Mouse (Mus musculus): ENCODE measurements around the gene Nt5e. TPM values are rescaled to one million over a fixed set of nuclear protein-coding genes. Genes with fewer than 3 reads are reported as not detected.

Gene Nt5e
- total RNA-seq, 2 experiments from 2014 or later: 13.0 to 14.1 TPM

DNA sequence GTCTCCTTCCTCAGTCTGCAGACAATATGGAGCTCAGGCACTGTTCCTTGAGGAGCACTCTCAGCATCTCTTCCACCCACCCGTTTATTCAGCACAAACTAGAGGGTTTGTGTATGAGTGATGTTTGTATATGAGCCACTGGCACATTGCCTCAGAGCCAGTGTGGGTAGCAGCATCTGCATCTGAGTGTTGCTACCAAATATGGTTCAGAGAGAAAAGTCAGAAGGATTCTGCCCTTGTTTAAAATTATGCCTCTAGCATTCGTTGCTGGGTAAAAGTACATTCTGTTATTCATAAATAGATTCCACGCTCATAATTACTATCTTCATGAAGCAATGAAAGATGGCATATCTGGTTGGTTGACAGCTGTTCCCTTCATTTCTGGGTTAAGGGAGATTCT is 15.7 kb downstream of the Nt5e start:
- intact Hi-C loops (cut with DNase I): no loop called here
- no peak for DNase-seq

DNA sequence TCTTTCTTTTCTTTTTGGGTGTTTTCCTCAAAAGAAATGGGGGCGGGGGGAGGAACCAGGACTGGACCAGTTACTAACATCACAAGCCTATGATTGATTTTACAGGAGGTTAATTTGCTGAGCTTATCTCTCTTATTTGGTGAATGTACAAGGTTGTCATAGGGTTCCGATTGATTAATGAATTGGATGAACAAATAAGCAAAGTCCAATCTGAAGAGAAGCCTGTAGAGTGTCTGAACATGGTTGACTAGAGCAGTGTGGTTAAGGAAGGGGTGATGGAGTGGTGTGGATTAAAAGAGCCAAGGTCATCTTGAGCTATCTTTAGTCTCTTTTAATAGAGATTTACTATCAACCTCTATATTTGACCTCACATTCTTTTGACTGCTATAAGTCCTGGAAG is 17.4 kb downstream of the Nt5e start:
- intact Hi-C loops (cut with DNase I): no loop called here
- no peak for DNase-seq

DNA sequence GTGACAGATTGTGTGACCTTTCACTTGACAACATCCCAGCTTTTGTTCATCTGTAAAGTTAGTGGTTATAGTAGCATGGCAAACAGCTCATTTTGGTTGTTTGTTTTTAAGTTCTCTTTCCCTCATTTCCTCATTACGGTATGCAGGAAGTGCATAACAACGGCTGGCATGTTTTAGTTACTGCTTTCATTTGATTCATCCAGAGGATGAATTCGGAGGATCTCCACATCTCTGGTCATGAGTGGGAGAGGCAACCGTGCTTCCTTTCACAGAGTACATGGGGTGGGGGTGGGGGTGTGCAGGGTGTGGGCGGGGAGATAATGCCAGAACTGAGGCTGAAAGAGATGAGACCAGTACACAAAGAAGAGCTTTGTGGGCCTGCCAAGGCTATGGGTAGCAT is 19.9 kb downstream of the Nt5e start:
- intact Hi-C loops (cut with DNase I): no loop called here
- no peak for DNase-seq

DNA sequence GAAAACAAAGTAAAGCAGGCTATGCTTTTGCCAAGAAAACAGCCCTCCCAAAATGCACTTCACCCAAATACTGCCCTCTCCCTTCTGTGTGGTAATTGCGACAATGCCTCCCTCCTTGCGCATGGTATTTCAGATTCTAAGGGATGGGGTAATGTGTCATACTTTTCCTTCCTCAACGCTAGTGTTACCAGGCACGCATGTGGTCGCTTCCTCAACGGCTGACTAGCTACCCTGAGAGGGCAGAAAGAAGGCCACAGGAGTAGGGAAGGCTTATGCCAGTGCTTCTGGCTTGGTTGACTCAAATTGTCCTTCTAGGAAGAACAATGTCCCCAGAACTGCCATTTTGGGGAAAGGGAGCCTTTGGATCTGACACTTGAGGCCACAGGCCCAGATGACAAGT is 21.6 kb downstream of the Nt5e start:
- intact Hi-C loops (cut with DNase I): no loop called here
- no peak for DNase-seq

DNA sequence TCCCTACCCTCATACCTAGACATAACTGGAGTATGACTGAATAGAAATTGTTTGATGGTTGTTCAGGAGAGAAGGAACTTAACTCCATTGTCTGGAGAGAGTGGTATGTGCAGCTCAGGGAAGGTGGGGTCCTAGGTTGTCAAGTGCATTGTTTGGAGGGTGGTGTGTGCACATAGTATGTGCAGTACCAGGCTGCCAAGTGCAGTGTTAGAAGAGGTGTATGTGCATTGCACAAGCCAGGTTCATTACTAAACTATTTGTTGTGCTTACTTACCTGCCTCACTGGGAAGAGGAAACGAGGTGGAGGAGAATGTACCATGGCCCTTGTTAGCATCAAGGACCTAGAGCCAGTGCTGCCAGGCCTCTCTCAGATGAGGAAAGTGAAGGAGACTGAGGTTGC is 23.3 kb downstream of the Nt5e start:
- no peak for DNase-seq
- intact Hi-C loops (cut with DNase I): no loop called here

DNA sequence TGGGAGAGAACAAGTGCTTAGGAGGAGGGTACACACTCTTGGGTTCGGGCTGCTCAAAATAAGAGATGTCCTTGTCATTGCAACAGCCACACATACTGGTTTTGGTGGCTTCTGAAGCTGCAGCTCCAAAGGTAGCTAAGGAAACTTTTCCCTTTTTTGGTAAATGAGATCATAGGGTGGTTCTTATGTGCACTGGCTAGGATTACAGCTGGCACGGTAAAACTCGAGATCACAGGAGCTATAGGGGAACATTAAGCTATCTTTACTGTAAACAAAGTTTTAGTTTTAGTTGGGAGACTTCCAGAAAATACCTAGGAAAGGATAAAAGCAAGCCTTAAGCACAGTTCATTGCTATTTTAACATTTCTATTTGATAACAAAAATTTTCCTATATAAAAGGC is 24.2 kb downstream of the Nt5e start:
- no peak for DNase-seq
- intact Hi-C loops (cut with DNase I): no loop called here

DNA sequence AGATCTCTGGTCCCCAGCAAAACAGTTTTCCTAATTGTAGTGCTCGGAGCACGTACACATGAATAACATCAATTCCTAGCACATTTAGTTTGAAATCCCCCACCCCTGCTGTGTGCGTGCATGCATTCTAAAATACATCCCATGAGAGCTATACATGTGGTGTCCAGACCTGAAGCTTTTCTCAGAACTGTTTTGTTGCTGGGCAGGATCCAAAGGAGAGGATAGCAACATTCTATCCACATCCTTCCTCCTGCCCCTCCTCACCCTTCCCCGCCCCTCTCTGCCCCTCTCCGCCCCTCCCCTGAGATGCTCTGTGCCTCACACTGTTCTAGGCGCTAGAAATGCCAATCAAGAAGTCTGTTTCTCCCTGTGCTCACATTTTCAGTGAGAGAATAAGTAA is 25.7 kb downstream of the Nt5e start:
- intact Hi-C loops (cut with DNase I): no loop called here
- DNase-seq: no peak

DNA sequence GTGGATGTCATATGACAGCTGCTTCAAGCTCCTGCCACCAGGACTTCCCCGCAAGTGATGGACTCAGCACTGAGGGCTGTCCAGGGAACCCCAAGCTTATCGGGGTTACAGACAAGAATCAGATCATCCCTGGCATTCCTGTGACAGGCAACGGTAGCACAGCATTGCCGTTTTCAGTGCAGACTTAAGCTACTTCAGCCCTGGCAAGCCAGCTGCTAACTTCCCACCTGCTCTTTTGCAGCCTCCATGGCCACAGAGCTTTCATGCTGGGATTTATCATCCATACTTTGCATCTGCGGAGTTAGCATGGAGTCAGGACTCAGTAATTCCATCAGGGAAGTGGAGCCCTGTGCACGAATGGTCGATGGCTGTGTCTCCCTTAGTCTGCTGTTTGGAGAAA is 26.5 kb downstream of the Nt5e start:
- no peak for DNase-seq
- intact Hi-C loops (cut with DNase I): no loop called here

DNA sequence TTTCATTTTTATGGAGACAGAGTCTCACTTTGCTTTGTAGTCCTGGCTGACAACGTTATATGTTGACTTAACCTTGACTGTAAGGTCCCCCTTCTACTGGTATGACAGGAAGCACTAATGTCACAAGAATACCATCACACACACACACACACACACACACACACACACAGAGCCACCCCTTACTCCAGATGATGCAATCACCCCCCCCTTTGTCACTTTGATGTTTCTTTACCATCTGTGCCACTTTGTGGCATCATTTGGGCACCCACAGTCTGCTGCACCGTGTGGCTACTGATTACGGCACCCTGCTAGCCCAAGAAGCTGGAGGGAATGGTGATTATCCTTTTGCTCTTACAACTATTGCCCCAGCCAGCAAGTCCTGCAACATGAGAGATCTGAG is 30.2 kb downstream of the Nt5e start:
- intact Hi-C loops (cut with DNase I): no loop called here
- DNase-seq: no peak

DNA sequence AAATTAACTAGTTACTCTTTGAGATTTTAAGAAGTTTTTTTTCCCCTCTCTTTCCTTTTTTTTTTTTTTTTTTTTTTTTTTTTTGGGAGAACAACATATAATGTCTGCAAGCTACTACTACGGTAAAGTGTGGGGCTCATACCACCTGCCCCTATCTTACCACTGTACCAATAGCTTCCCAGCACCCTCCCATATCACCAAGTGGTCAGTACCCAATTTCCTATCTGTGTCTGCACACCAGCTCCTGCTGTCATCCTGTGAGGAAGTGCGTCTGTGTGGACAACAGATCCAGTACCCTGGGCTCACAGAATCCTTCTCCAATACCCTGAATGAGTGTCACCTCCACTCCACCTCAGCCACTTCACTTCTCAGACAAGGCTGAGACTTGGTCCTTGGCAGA is 32.1 kb downstream of the Nt5e start:
- intact Hi-C loops (cut with DNase I): no loop called here
- DNase-seq: no peak

DNA sequence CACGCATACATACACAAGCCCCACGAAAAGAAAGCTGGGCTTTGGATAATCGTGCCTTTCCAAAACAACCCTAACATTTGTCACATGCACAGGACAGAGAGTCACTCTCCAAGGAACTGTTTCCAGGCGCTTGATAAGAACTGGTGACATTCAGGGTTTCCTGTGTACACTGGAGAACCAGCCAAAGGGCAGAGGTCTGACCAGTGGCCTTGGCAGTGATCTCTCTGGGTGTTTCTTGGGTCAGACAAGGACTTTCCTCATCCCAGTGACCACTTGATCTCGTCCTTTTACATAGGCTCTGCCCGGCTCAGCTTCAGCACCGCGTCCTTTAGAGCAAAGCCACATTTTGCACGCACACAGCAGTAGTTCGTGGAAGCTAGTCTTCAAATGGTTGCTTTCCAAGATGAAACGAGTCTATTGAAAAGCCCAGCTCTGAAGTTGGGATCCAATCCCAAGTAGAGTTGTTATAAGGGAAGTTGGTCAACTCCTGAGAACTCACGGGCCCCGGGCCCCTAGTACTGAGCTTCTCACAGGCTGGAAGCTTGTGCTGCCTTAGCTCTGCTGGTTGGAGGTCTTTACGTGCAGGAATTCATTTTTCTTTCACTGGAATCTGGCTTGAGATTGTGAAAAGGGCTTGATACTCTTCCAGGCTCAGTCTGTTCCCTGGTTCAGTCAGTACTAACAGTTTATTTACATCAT is 34.4 kb downstream of the Nt5e start:
- intact Hi-C loops (cut with DNase I): no loop called here
- peak; percentile 47 to 53 for DNase-seq

DNA sequence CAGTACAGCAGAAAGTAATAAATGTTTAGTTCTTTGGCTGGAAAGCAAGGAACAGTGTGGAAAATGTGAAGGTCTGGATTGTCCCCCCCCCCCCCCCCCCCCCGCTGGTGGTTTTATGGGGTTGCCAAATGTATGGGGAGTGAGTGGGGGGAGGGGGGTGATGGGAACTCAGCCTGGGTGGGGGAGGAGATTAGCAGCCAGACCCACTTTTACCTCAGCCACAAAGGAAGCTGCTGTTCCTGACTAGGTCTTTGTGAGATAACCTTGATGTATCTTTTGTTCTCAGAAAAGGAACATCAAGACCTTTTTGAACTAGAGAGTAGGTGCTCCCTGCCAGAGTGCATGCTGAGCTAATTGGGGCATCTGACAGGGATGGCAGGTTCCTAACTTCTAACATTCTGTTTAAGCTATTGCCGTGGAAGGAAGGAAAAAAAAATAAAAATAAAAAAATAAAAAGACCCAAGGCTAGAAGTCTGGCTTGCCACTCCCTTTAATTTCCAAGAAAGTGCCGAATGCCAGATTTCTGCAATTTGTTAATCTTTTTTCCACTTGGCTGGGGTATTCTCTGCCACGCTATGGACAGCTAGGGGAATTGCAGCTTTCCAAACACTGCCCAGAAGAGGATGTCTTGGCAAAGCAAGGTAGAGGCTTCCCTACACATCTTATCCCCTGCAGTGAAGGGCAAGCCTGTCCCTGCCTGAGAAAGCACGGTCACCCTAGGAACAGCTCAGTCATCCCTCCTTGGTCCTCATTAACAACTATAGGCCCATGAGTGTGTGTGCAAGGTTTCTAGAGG is 35.3 kb downstream of the Nt5e start:
- intact Hi-C loops (cut with DNase I): loop anchor here (2.0 kb wide), 2 partner anchors 35 to 121 kb away; partner anchors contain the start of gene Nt5e
- no peak for DNase-seq

DNA sequence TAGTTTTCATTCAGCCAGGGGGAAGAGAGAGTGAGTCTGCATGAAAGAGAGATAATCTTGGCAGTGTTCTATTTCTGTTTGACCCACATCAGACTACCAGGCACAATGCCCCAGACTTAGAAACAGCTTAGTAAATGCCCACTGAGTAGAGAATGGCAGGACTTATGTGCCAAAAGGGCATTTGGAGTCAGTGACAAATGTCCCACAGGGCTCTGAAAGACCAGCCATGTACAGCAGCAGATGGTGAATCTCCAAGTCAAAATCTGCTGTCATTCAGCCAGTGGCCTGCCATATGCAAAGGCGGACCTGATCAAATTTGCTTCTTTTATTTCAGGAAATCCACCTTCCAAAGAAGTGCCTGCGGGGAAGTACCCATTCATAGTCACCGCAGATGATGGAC is 36.1 kb downstream of the Nt5e start:
- intact Hi-C loops (cut with DNase I): loop anchor here (2.0 kb wide), 2 partner anchors 36 to 122 kb away; partner anchors contain the start of gene Nt5e
- no peak for DNase-seq

DNA sequence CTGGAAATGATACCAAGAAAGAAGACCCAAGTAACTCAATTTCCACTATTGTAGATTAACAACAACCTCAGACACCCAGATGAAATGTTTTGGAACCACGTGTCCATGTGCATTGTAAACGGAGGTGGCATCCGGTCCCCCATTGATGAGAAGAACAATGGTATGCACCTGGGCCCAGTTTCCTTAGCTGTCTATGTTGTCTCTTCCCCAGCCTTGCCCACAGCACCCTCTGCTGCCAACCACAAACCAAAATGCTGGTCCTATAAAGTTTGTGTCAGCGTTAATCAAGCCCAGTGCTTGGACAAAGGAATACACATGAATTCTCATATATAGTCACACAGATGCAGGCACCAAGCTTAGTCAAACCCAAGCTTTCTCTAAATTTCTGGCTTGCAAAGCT is 39.3 kb downstream of the Nt5e start:
- intact Hi-C loops (cut with DNase I): no loop called here
- DNase-seq: no peak

DNA sequence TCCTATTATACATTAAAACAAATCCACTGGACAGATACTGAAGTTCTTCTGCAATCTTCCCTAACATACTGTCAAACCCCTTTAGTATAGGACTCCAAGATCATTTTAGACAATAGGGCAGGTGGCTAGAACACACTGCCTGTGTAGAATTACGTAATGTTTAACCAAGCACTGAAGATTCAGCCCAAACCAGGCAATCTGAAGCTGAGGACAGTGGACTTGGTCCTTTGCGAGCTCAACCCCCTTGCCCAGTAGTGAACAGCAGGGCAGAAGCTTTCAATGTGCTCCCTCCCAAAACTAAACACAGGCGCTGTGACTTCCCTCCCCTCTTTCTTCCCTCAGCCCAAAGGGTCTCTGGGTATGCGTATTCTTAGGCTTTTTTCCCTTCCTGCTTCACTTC is 39.8 kb downstream of the Nt5e start:
- intact Hi-C loops (cut with DNase I): no loop called here

DNA sequence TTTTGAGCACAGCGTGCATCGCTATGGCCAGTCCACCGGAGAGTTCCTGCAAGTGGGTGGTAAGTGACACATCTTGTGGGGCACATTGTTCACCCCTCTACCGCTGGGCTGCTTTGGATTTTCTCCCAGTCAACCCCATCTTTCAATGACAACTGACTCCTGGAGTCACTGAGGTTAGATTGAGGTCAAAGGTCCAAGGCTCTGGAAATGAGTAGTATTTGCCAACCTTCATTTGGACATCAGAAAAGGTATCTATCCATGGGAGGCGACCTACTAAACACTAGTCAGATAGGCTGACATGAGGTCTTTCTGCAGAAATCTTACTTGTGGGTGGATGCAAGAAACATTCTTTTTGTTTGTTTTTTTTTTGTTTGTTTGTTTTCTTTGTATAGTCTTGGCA is 40.3 kb downstream of the Nt5e start:
- intact Hi-C loops (cut with DNase I): no loop called here
- no peak for DNase-seq

More for the DNA sequence above, 39.8 kb downstream of the Nt5e start:
- no peak for DNase-seq

DNA sequence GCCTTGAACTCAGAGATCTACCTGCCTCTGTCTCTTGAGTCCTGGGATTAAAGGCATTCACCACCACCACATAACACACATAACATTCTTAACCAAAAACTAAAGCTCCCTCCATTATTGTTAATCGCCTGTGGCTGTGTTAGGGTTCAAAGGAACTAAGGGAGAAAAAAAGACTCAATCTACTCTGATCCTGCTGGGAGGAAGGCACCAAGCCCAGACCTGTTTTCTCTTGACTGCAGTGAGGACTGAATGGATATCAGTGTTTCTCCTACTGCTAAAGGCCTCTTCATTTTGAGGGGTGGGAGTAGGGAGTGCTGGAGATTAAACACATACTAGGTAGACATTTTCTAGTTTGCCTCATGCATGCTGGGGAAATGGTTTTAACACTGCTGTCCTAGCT is 40.8 kb downstream of the Nt5e start:
- DNase-seq: no peak
- intact Hi-C loops (cut with DNase I): no loop called here

DNA sequence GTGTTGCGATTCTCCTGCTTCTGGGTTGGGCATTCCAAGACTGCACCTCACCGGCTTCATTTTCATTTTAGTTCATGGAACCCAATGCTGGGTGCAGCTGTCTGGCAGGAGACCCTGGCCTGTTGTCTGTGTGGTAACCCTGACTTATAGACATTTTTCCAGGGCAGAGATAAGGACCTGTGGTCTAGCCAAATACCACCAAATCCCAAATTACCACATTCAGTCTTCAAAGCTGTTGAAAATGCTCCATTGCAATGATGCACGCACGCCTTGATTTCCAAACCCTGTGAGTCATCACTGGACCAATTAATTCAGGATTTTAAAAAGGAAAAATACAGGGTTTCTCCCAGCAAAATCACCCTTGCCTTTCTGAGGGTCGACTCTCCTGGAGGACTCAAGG is 41.5 kb downstream of the Nt5e start:
- intact Hi-C loops (cut with DNase I): no loop called here
- DNase-seq: no peak

DNA sequence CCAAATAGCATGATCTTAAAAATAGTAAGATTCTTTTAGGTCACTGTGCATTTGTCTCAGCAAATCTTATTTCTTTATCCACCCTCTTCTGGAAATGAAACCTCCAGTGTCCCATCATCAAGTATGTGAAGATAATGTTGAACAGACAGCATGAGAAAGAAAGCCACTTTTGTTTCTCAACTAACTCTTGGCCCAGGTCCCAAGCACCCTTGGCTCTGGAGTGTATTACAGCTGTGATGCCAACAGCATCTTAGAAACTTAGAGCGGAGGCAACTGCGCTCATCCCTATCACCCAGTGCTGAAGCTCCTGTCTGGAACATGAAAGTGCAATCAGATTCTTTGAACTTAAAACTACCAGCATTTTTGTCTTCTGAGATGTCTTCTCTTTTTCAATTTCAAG is 42.7 kb downstream of the Nt5e start:
- no peak for DNase-seq
- intact Hi-C loops (cut with DNase I): no loop called here

DNA sequence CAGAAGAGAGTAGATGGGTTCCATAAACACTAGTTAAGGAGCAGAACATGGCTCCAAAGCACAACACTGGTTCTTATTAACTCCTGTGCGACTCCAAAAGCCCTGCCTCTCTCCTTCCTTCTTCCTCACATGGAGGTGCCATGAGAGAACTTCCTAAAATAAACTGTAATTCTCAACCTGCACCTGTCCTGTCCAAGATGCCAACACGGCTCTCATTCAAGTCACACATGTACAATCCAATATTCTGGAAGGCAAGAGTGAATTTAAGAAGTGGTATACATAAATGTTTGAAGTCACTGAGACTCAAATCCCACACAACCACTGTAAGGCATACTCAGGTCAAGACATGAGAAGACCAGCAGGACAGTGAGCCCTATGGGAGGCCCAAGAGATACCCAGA is 44.2 kb downstream of the Nt5e start:
- intact Hi-C loops (cut with DNase I): no loop called here
- no peak for DNase-seq

DNA sequence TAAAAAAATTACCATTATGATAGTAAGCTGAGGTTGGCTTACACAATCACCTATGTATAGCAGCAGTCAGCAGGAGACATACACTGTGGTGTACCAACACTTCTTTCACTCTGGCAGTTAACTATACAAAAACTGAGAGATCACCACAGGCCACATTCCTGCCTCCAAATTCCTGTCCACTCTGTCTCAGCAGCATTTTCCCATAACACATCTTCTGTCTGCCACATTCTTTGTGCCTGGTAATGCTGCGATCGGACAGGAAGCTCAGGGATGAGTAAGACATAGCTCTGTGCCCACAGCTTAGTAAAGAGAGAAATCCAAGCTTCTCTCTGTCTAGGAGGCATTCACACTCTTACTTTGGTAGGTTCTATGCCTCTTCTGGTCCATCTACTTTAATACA is 46.0 kb downstream of the Nt5e start:
- intact Hi-C loops (cut with DNase I): no loop called here

DNA sequence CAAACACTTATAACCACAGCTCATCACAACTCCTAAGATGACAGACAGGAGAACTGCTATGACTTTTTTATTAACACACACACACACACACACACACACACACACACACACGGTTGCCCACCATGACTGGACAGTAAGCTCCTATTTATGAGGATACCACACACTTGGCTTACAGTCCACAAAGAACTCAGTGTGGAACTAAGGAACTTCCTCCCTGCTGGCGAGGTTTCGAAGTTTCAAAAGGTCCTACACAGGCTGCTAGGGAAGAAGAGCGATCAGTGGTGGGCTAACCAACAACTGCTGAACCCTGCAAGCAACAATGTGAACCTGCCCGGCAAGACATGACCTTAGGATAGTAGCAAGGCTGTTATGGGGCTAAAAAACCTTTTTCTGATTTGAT is 50.5 kb downstream of the Nt5e start:
- no peak for DNase-seq
- intact Hi-C loops (cut with DNase I): no loop called here

More for the DNA sequence above, 46.0 kb downstream of the Nt5e start:
- DNase-seq: no peak
